Mouse (Mus musculus): ENCODE measurements around the gene Chmp2a.

GRCm38 (mm10) chr7:13043120-13043444, 8.5 kb upstream of the Chmp2a start:
- TF ChIP-seq CTCF (IDR thresholded peaks at IDR 0.05; ENCODE audit: extremely low read depth, insufficient read depth, insufficient read length, insufficient replicate concordance) (no peak), POLR2A (IDR thresholded peaks at IDR 0.05; ENCODE audit: low read depth, low read length) (no peak)

Data from spleen, adult 2 months (tissue).